Mouse (Mus musculus) testis, postnatal 14 days (tissue): Measurements from ENCODE around the gene Mboat2.

Experiments
- DNase-seq: peaks from one replicate; pipeline ENCODE4 v3.0.0; 2021; ENCODE audit warnings: low spot score

The Mboat2 gene

GRCm38 (mm10) chr12:24860436-24860835 lies 29.8 kb downstream of the Mboat2 start:
- DNase-seq = no peak

- no peak for DNase-seq
Measured at GRCm38 (mm10) chr12:24863762-24864161, 33.1 kb downstream of the Mboat2 start.

- DNase-seq = no peak
Measured at GRCm38 (mm10) chr12:24866645-24867044, 36.0 kb downstream of the Mboat2 start.

GRCm38 (mm10) chr12:24868694-24869093 lies 38.0 kb downstream of the Mboat2 start:
- no peak for DNase-seq

- no peak for DNase-seq
Measured at GRCm38 (mm10) chr12:24869231-24869630, 38.6 kb downstream of the Mboat2 start.

GRCm38 (mm10) chr12:24870901-24871300 lies 40.2 kb downstream of the Mboat2 start:
- no peak for DNase-seq

GRCm38 (mm10) chr12:24872264-24872663 lies 41.6 kb downstream of the Mboat2 start:
- DNase-seq = no peak

GRCm38 (mm10) chr12:24872689-24873088 lies 42.0 kb downstream of the Mboat2 start:
- no peak for DNase-seq

- DNase-seq = no peak
Measured at GRCm38 (mm10) chr12:24875908-24876307, 45.2 kb downstream of the Mboat2 start.

GRCm38 (mm10) chr12:24877231-24877630 lies 46.6 kb downstream of the Mboat2 start:
- no peak for DNase-seq

GRCm38 (mm10) chr12:24878090-24878489 lies 47.4 kb downstream of the Mboat2 start:
- DNase-seq = no peak

GRCm38 (mm10) chr12:24878735-24879362 lies 48.2 kb downstream of the Mboat2 start:
- no peak for DNase-seq

GRCm38 (mm10) chr12:24879613-24880029 lies 48.9 kb downstream of the Mboat2 start:
- DNase-seq = no peak

GRCm38 (mm10) chr12:24883279-24883678 lies 52.6 kb downstream of the Mboat2 start:
- DNase-seq = no peak

GRCm38 (mm10) chr12:24886800-24887199 lies 56.1 kb downstream of the Mboat2 start:
- DNase-seq = no peak

- DNase-seq = no peak
Measured at GRCm38 (mm10) chr12:24889371-24890051, 58.8 kb downstream of the Mboat2 start.

- no peak for DNase-seq
Measured at GRCm38 (mm10) chr12:24890158-24890557, 59.5 kb downstream of the Mboat2 start.

- no peak for DNase-seq
Measured at GRCm38 (mm10) chr12:24890684-24891459, 60.2 kb downstream of the Mboat2 start.

- peak; percentile 65 for DNase-seq
Measured at GRCm38 (mm10) chr12:24892536-24892935, 61.9 kb downstream of the Mboat2 start.

GRCm38 (mm10) chr12:24893777-24894468 lies 63.2 kb downstream of the Mboat2 start:
- DNase-seq = peak; percentile 62

GRCm38 (mm10) chr12:24895352-24895751 lies 64.7 kb downstream of the Mboat2 start:
- DNase-seq = no peak

- DNase-seq = no peak
Measured at GRCm38 (mm10) chr12:24897354-24897753, 66.7 kb downstream of the Mboat2 start.
